Mouse (Mus musculus) frontal cortex, adult (tissue): Measurements from ENCODE around the gene Cobl.

Experiments
- ATAC-seq: cut with Nextera tagmentation; 2 replicates; pipeline ENCODE4 v1.9.2; 2017; ENCODE audit warnings: mild to moderate bottlenecking, moderate library complexity, mixed read lengths; ENCODE audit not compliant: low TSS enrichment

Gene Cobl

GRCm38 (mm10) chr11:12444215-12444614, 20.5 kb downstream of the Cobl start:
- ATAC-seq = no peak

GRCm38 (mm10) chr11:12443614-12444013, 21.1 kb downstream of the Cobl start:
- 0 out of 2 replicates have a peak, but pooled peaks have one; percentile 6 for ATAC-seq

GRCm38 (mm10) chr11:12443185-12443584, 21.6 kb downstream of the Cobl start:
- 0 out of 2 replicates have a peak, but pooled peaks have one; percentile 24 for ATAC-seq

- ATAC-seq = no peak
Observed at GRCm38 (mm10) chr11:12442283-12442682, 22.5 kb downstream of the Cobl start.

GRCm38 (mm10) chr11:12435905-12436304, 28.9 kb downstream of the Cobl start:
- ATAC-seq = no peak

GRCm38 (mm10) chr11:12435018-12435417, 29.7 kb downstream of the Cobl start:
- ATAC-seq = peak; percentile 58

GRCm38 (mm10) chr11:12434597-12434996, 30.2 kb downstream of the Cobl start:
- peak; percentile 36 for ATAC-seq

GRCm38 (mm10) chr11:12431911-12432310, 32.8 kb downstream of the Cobl start:
- ATAC-seq = no peak

- ATAC-seq = no peak
Observed at GRCm38 (mm10) chr11:12430231-12431041, 34.3 kb downstream of the Cobl start.

GRCm38 (mm10) chr11:12426746-12427145, 38.0 kb downstream of the Cobl start:
- no peak for ATAC-seq

GRCm38 (mm10) chr11:12424205-12424604, 40.6 kb downstream of the Cobl start:
- ATAC-seq = peak; percentile 24

- no peak for ATAC-seq
Observed at GRCm38 (mm10) chr11:12421183-12421582, 43.6 kb downstream of the Cobl start.

GRCm38 (mm10) chr11:12420146-12420545, 44.6 kb downstream of the Cobl start:
- no peak for ATAC-seq

GRCm38 (mm10) chr11:12416899-12417298, 47.9 kb downstream of the Cobl start:
- ATAC-seq = peak; percentile 55

- peak; percentile 49; the same call in 1 of the 2 replicates for ATAC-seq
Observed at GRCm38 (mm10) chr11:12415329-12415728, 49.4 kb downstream of the Cobl start.

- no peak for ATAC-seq
Observed at GRCm38 (mm10) chr11:12411950-12412349, 52.8 kb downstream of the Cobl start.

GRCm38 (mm10) chr11:12411075-12411807, 53.5 kb downstream of the Cobl start:
- peak; percentile 29 for ATAC-seq

GRCm38 (mm10) chr11:12409463-12409862, 55.3 kb downstream of the Cobl start:
- no peak for ATAC-seq

GRCm38 (mm10) chr11:12407834-12408233, 56.9 kb downstream of the Cobl start:
- ATAC-seq = peak; percentile 80

GRCm38 (mm10) chr11:12399903-12400302, 64.9 kb downstream of the Cobl start:
- peak; percentile 90 for ATAC-seq

- ATAC-seq = no peak
Observed at GRCm38 (mm10) chr11:12396196-12396595, 68.6 kb downstream of the Cobl start.

- no peak for ATAC-seq
Observed at GRCm38 (mm10) chr11:12394701-12395100, 70.1 kb downstream of the Cobl start.

- ATAC-seq = peak; percentile 96
Observed at GRCm38 (mm10) chr11:12394151-12394550, 70.6 kb downstream of the Cobl start.
